Mouse (Mus musculus): ENCODE results near the gene Ywhag. TPM values are rescaled to one million over a fixed set of nuclear protein-coding genes. Genes with fewer than 3 reads are reported as not detected.

The Ywhag gene
- 162 and 168 TPM in 2 replicates for polyA plus RNA-seq (2015; fragmentation: Nextera tagmentation; extraction: Ambion mirVana)

- no peaks in the 10 kb centered on the region for H3K9me3 ChIP-seq
- ATAC-seq (ENCODE audit: insufficient number of reproducible peaks, low FRiP score, low TSS enrichment, low read depth) = peak; percentile 97
- peak within 1 kb of the TSS; percentile 67 for H3K9ac ChIP-seq
- peak within 1 kb of the TSS; percentile 98 for H3K27ac ChIP-seq
- no peaks in the 10 kb centered on the region for H3K27me3 ChIP-seq
- WGBS = 0% methylated on average over 48 of the region's 48 CpGs
- peak within 1 kb of the TSS; percentile 50 for H3K4me2 ChIP-seq
- H3K36me3 ChIP-seq = peaks cover 25% of the 10 kb centered on the region
- H3K4me1 ChIP-seq = peaks cover 21% of the 10 kb centered on the region
- H3K4me3 ChIP-seq = peak within 1 kb of the TSS; percentile 75
Measured at GRCm38 (mm10) chr5:135934481-135935175, at the start of gene Ywhag. Ywhag (minus strand) TSS chr5:135934616.

GRCm38 (mm10) chr5:135982398-135982797 lies 48.0 kb upstream of the Ywhag start:
- no peaks in the 10 kb centered on the region for H3K27me3 ChIP-seq
- WGBS = 33% methylated on average over 6 of the region's 6 CpGs

GRCm38 (mm10) chr5:135979904-135980303 lies 45.5 kb upstream of the Ywhag start, which contains the start of gene Zp3:
Zp3 (plus strand) TSS chr5:135980099.
- H3K4me1 ChIP-seq = peaks cover 7% of the 10 kb centered on the region
- no peaks in the 10 kb centered on the region for H3K9me3 ChIP-seq
- H3K4me3 ChIP-seq = no peak within 1 kb of the TSS
- H3K36me3 ChIP-seq = no peaks in the 10 kb centered on the region
- no peak within 1 kb of the TSS for H3K27ac ChIP-seq
- no peak within 1 kb of the TSS for H3K9ac ChIP-seq
- H3K27me3 ChIP-seq = no peaks in the 10 kb centered on the region
- ATAC-seq (ENCODE audit: insufficient number of reproducible peaks, low FRiP score, low TSS enrichment, low read depth) = no peak
- H3K4me2 ChIP-seq = no peak within 1 kb of the TSS
- WGBS = 65% methylated on average over 8 of the region's 8 CpGs

More at GRCm38 (mm10) chr5:135982398-135982797, 48.0 kb upstream of the Ywhag start:
- H3K27ac ChIP-seq = no peak overlapping the region
- H3K9ac ChIP-seq = no peak overlapping the region
- H3K9me3 ChIP-seq = no peaks in the 10 kb centered on the region
- H3K4me1 ChIP-seq = peaks cover 7% of the 10 kb centered on the region
- no peaks in the 10 kb centered on the region for H3K36me3 ChIP-seq
- H3K4me2 ChIP-seq = no peak overlapping the region
- peak; percentile 11; the same call in 1 of the 2 replicates for ATAC-seq (ENCODE audit: insufficient number of reproducible peaks, low FRiP score, low TSS enrichment, low read depth)
- H3K4me3 ChIP-seq = no peak overlapping the region

DNA sequence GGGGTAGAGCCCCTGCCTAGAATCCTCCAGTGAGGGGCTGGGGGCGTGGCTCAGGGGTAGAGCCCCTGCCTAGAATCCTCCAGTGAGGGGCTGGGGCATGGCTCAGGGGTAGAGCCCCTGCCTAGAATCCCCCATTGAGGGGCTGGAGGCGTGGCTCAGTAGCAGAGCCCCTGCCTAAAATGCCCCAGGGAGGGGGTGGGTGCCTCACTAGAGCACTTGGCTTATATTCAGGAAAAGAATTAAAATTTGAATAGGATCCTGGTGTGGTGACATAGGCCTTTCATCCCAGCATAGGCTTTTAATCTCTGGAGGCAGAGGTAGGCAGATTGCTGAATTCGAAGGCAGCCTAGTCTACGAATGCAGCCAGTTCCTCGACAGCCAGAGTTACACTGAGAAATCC lies 45.0 kb upstream of the Ywhag start:
- Histone ChIP-seq H3K9ac (no peak overlapping the region), H3K4me1 (peaks cover 7% of the 10 kb centered on the region), H3K27me3 (no peaks in the 10 kb centered on the region), H3K36me3 (no peaks in the 10 kb centered on the region), H3K9me3 (no peaks in the 10 kb centered on the region), H3K27ac (no peak overlapping the region), H3K4me2 (no peak overlapping the region), H3K4me3 (no peak overlapping the region)
- 73% methylated on average over 5 of the region's 5 CpGs for WGBS
- ATAC-seq (ENCODE audit: insufficient number of reproducible peaks, low FRiP score, low TSS enrichment, low read depth) = no peak

- Histone ChIP-seq H3K27ac (no peak overlapping the region), H3K9ac (no peak overlapping the region), H3K4me1 (no peaks in the 10 kb centered on the region), H3K4me3 (no peak overlapping the region), H3K27me3 (no peaks in the 10 kb centered on the region), H3K4me2 (no peak overlapping the region), H3K9me3 (no peaks in the 10 kb centered on the region), H3K36me3 (no peaks in the 10 kb centered on the region)
- 91% methylated on average over 8 of the region's 8 CpGs for WGBS
- ATAC-seq (ENCODE audit: insufficient number of reproducible peaks, low FRiP score, low TSS enrichment, low read depth) = no peak
Measured at GRCm38 (mm10) chr5:135975893-135976668, 41.7 kb upstream of the Ywhag start.

GRCm38 (mm10) chr5:135974365-135974764 lies 39.9 kb upstream of the Ywhag start, which contains the start of gene Ssc4d:
Ssc4d (minus strand) TSS chr5:135974531.
- H3K4me1 ChIP-seq = no peaks in the 10 kb centered on the region
- peak within 1 kb of the TSS; percentile 14; the same call in 1 of the 2 replicates for H3K4me3 ChIP-seq
- no peak within 1 kb of the TSS for H3K27ac ChIP-seq
- no peak for ATAC-seq (ENCODE audit: insufficient number of reproducible peaks, low FRiP score, low TSS enrichment, low read depth)
- H3K9me3 ChIP-seq = no peaks in the 10 kb centered on the region
- no peaks in the 10 kb centered on the region for H3K36me3 ChIP-seq
- no peaks in the 10 kb centered on the region for H3K27me3 ChIP-seq
- H3K4me2 ChIP-seq = peak within 1 kb of the TSS; percentile 17; the same call in 1 of the 2 replicates
- H3K9ac ChIP-seq = 0 out of 2 replicates have a peak within 1 kb of the TSS, but pooled peaks have one; percentile 11
- WGBS = 13% methylated on average over 9 of the region's 9 CpGs

- WGBS = 87% methylated on average over 7 of the region's 7 CpGs
- ATAC-seq (ENCODE audit: insufficient number of reproducible peaks, low FRiP score, low TSS enrichment, low read depth) = no peak
- no peak overlapping the region for H3K4me2 ChIP-seq
Measured at GRCm38 (mm10) chr5:135971876-135972275, 37.5 kb upstream of the Ywhag start.

GRCm38 (mm10) chr5:135970247-135970646 lies 35.8 kb upstream of the Ywhag start:
- H3K9ac ChIP-seq = no peak overlapping the region
- H3K36me3 ChIP-seq = no peaks in the 10 kb centered on the region
- no peaks in the 10 kb centered on the region for H3K27me3 ChIP-seq
- no peak overlapping the region for H3K27ac ChIP-seq
- 73% methylated on average over 6 of the region's 6 CpGs for WGBS
- peaks cover 6% of the 10 kb centered on the region for H3K4me1 ChIP-seq
- 0 out of 2 replicates have a peak, but pooled peaks have one; percentile 2 for ATAC-seq (ENCODE audit: insufficient number of reproducible peaks, low FRiP score, low TSS enrichment, low read depth)
- H3K4me3 ChIP-seq = no peak overlapping the region
- no peaks in the 10 kb centered on the region for H3K9me3 ChIP-seq
- H3K4me2 ChIP-seq = no peak overlapping the region

More at GRCm38 (mm10) chr5:135971876-135972275, 37.5 kb upstream of the Ywhag start:
- H3K4me3 ChIP-seq = no peak overlapping the region
- H3K9ac ChIP-seq = no peak overlapping the region
- H3K4me1 ChIP-seq = no peaks in the 10 kb centered on the region
- no peak overlapping the region for H3K27ac ChIP-seq
- H3K9me3 ChIP-seq = no peaks in the 10 kb centered on the region
- H3K27me3 ChIP-seq = no peaks in the 10 kb centered on the region
- H3K36me3 ChIP-seq = no peaks in the 10 kb centered on the region

DNA sequence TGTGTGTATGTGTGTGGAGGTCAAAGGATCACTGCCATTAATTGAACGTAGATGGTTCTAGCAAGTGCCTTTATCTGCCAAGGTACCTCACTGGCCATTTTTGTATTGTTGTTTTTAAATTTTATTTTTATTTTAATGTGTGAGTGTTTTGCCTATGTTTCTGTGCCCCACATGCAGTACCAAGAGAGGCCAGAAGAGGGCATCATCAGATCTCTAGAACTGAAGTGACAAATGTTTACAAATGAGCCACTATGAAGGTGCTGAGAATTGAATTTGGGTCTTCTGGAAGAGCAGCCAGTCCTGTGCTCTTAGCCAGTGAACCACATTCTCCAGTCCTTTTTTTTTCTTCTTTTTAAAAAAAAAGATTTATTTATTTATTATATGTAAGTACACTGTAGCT lies 34.4 kb upstream of the Ywhag start:
- Histone ChIP-seq H3K4me1 (peaks cover 10% of the 10 kb centered on the region), H3K27me3 (no peaks in the 10 kb centered on the region), H3K27ac (no peak overlapping the region), H3K9me3 (no peaks in the 10 kb centered on the region), H3K4me3 (no peak overlapping the region), H3K9ac (no peak overlapping the region), H3K36me3 (no peaks in the 10 kb centered on the region), H3K4me2 (no peak overlapping the region)
- 64% methylated on average over 1 of the region's 1 CpGs for WGBS
- ATAC-seq (ENCODE audit: insufficient number of reproducible peaks, low FRiP score, low TSS enrichment, low read depth) = no peak

GRCm38 (mm10) chr5:135966866-135967265 lies 32.5 kb upstream of the Ywhag start:
- no peaks in the 10 kb centered on the region for H3K27me3 ChIP-seq
- H3K9ac ChIP-seq = no peak overlapping the region
- WGBS = 67% methylated on average over 9 of the region's 9 CpGs
- H3K9me3 ChIP-seq = no peaks in the 10 kb centered on the region
- H3K36me3 ChIP-seq = no peaks in the 10 kb centered on the region
- H3K4me1 ChIP-seq = peaks cover 18% of the 10 kb centered on the region
- no peak overlapping the region for H3K27ac ChIP-seq
- H3K4me3 ChIP-seq = no peak overlapping the region
- no peak for ATAC-seq (ENCODE audit: insufficient number of reproducible peaks, low FRiP score, low TSS enrichment, low read depth)
- no peak overlapping the region for H3K4me2 ChIP-seq

- H3K9ac ChIP-seq = no peak overlapping the region
Measured at GRCm38 (mm10) chr5:135965501-135965930, 31.1 kb upstream of the Ywhag start.

GRCm38 (mm10) chr5:135963280-135963627 lies 28.8 kb upstream of the Ywhag start:
- H3K4me1 ChIP-seq = peaks cover 24% of the 10 kb centered on the region
- H3K9me3 ChIP-seq = no peaks in the 10 kb centered on the region
- H3K4me2 ChIP-seq = peak overlapping the region; percentile 95
- H3K27me3 ChIP-seq = no peaks in the 10 kb centered on the region
- H3K9ac ChIP-seq = peak overlapping the region; percentile 89
- H3K36me3 ChIP-seq = no peaks in the 10 kb centered on the region
- H3K4me3 ChIP-seq = peak overlapping the region; percentile 68
- no peak for ATAC-seq (ENCODE audit: insufficient number of reproducible peaks, low FRiP score, low TSS enrichment, low read depth)
- peak overlapping the region; percentile 97 for H3K27ac ChIP-seq
- WGBS = 6% methylated on average over 6 of the region's 6 CpGs

More at GRCm38 (mm10) chr5:135965501-135965930, 31.1 kb upstream of the Ywhag start:
- Histone ChIP-seq H3K4me1 (peaks cover 22% of the 10 kb centered on the region), H3K36me3 (no peaks in the 10 kb centered on the region), H3K4me2 (peak overlapping the region; percentile 54), H3K4me3 (peak overlapping the region; percentile 28), H3K9me3 (no peaks in the 10 kb centered on the region), H3K27ac (no peak overlapping the region), H3K27me3 (no peaks in the 10 kb centered on the region)
- ATAC-seq (ENCODE audit: insufficient number of reproducible peaks, low FRiP score, low TSS enrichment, low read depth) = no peak
- WGBS = 9% methylated on average over 24 of the region's 24 CpGs
